In the genomic region with DNA sequence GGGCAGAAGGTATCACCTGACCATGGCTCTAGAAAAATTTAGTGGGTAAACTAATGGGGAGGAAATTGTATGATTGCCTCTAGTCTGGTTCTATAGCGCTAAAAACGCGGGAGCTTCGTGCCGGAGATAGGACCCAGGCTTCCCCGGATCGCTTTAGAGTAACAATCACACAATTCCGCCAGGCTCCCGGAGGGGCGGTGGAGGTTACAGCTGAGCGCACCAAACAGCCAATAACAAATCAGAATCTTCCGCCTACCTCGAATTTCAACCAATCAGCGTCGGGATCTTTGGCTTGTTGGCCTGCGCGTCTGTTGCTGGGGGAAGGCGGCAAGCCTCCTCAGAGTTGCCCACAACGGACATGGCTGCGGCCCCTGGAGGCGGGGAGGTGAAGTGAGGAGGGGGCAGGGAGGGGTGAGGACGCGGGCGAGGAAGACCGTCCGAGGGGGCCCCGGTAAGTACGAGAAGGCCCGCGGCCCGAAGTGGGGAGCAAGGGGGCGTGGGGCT, we compare ENCODE assay signal across 8 mouse cellular contexts. TPM values are rescaled to one million over a fixed set of nuclear protein-coding genes. Genes with fewer than 3 reads are reported as not detected.
DNase-seq lines count a peak whose midpoint lies in the region; ATAC-seq and TF ChIP-seq lines count a peak whose summit lies in the region.

Gene Tmem94, plus strand, starts transcription at position 331 of the 504 bp plus-strand sequence.

- peak; percentile 99 for DNase-seq in CD8-positive naive resting alpha-beta T cell, adult 2 months (ENCODE audit: low read depth in 2 of 2, low spot score in 2 of 2)
- DNase-seq in c-Kit-positive CD71-negative TER-119-negative erythroid progenitor cells, embryonic 14.5 days (ENCODE audit: low read depth), result peak; percentile 99
- DNase-seq in forebrain, embryonic 10.5 days (ENCODE audit: extremely low spot score, low spot score), result peak; percentile 99
- peak; percentile 97 to 98 for DNase-seq in kidney, postnatal 25 days
- peak; percentile 98 to 99 (median 99) for DNase-seq in liver, embryonic 14.5 days (ENCODE audit: low read depth in 3 of 3, low spot score in 3 of 3)
- DNase-seq in neural tube, embryonic 11.5 days (ENCODE audit: low spot score), result peak; percentile 99
- peak; percentile 96 for DNase-seq in stomach, postnatal 0 days (ENCODE audit: low spot score)

- peak; percentile 60 for TF ChIP-seq CTCF in liver, embryonic 14.5 days (IDR thresholded peaks at IDR 0.05; ENCODE audit: low read depth)
- peak; percentile 58 for TF ChIP-seq CTCF in stomach, postnatal 0 days (IDR thresholded peaks at IDR 0.05; ENCODE audit: low read depth)

- TF ChIP-seq EP300 in liver, embryonic 14.5 days (IDR thresholded peaks at IDR 0.05; ENCODE audit: low read depth), result peak; percentile 85
- peak; percentile 98 for TF ChIP-seq EP300 in stomach, postnatal 0 days (optimal IDR thresholded peaks at IDR 0.05)

- H3K27me3 ChIP-seq in forebrain, embryonic 10.5 days (ENCODE audit: poor library complexity, severe bottlenecking), result no peaks in the 10 kb centered on the region
- no peaks in the 10 kb centered on the region for H3K27me3 ChIP-seq in heart, embryonic 15.5 days
- H3K27me3 ChIP-seq in liver, embryonic 14.5 days (ENCODE audit: control insufficient read depth, insufficient read depth, low read length), result no peaks in the 10 kb centered on the region
- H3K27me3 ChIP-seq in neural tube, embryonic 11.5 days (ENCODE audit: control insufficient read depth, insufficient read depth, low read length), result no peaks in the 10 kb centered on the region
- no peaks in the 10 kb centered on the region for H3K27me3 ChIP-seq in stomach, postnatal 0 days (ENCODE audit: control insufficient read depth, insufficient read depth, low read length)

- 0 out of 2 replicates have a peak, but pooled peaks cover 3% of the 10 kb centered on the region for H3K9me3 ChIP-seq in forebrain, embryonic 10.5 days
- no peaks in the 10 kb centered on the region for H3K9me3 ChIP-seq in heart, embryonic 15.5 days (replicated peaks)
- no peaks in the 10 kb centered on the region for H3K9me3 ChIP-seq in liver, embryonic 14.5 days (ENCODE audit: control insufficient read depth, low read length)
- H3K9me3 ChIP-seq in neural tube, embryonic 11.5 days (ENCODE audit: control insufficient read depth, low read length), result no peaks in the 10 kb centered on the region
- no peaks in the 10 kb centered on the region for H3K9me3 ChIP-seq in stomach, postnatal 0 days (ENCODE audit: control insufficient read depth, low read length)

- peak within 1 kb of the TSS; percentile 91 for H3K4me3 ChIP-seq in forebrain, embryonic 10.5 days
- peak within 1 kb of the TSS; percentile 60 for H3K4me3 ChIP-seq in heart, embryonic 15.5 days
- peak within 1 kb of the TSS; percentile 90 to 91 for H3K4me3 ChIP-seq in liver, embryonic 14.5 days (ENCODE audit: insufficient read depth in 1 of 2, low read depth in 2 of 2, low read length in 2 of 2)
- peak within 1 kb of the TSS; percentile 81 for H3K4me3 ChIP-seq in neural tube, embryonic 11.5 days (ENCODE audit: low read depth, low read length)
- peak within 1 kb of the TSS; percentile 84 for H3K4me3 ChIP-seq in stomach, postnatal 0 days (ENCODE audit: low read depth, low read length)

- peaks cover 17% of the 10 kb centered on the region for H3K36me3 ChIP-seq in forebrain, embryonic 10.5 days (replicated peaks)
- no peaks in the 10 kb centered on the region for H3K36me3 ChIP-seq in heart, embryonic 15.5 days
- no peaks in the 10 kb centered on the region for H3K36me3 ChIP-seq in liver, embryonic 14.5 days (replicated peaks; ENCODE audit: control insufficient read depth, insufficient read depth, low read depth)
- H3K36me3 ChIP-seq in neural tube, embryonic 11.5 days (ENCODE audit: control insufficient read depth, insufficient read depth, low read length), result no peaks in the 10 kb centered on the region
- H3K36me3 ChIP-seq in stomach, postnatal 0 days (ENCODE audit: control insufficient read depth, insufficient read depth, low read length), result no peaks in the 10 kb centered on the region

- peak within 1 kb of the TSS; percentile 99 for H3K27ac ChIP-seq in forebrain, embryonic 10.5 days
- peak within 1 kb of the TSS; percentile 97 for H3K27ac ChIP-seq in heart, embryonic 15.5 days
- H3K27ac ChIP-seq in liver, embryonic 14.5 days, result peak within 1 kb of the TSS; percentile 84
- H3K27ac ChIP-seq in neural tube, embryonic 11.5 days (ENCODE audit: low read depth, low read length), result peak within 1 kb of the TSS; percentile 80
- peak within 1 kb of the TSS; percentile 93 for H3K27ac ChIP-seq in stomach, postnatal 0 days (replicated peaks)

- ATAC-seq in heart, embryonic 15.5 days (replicated peaks; ENCODE audit: insufficient number of reproducible peaks, insufficient read depth, low FRiP score, low read depth), result peak; percentile 95
- peak; percentile 93 for ATAC-seq in liver, embryonic 14.5 days (ENCODE audit: insufficient read depth)
- peak; percentile 94 for ATAC-seq in neural tube, embryonic 11.5 days (ENCODE audit: insufficient read depth, low FRiP score, low TSS enrichment)
- ATAC-seq in stomach, postnatal 0 days (ENCODE audit: low FRiP score, low TSS enrichment), result peak; percentile 96

- under 1% methylated on average over 32 of the region's 32 CpGs for WGBS in forebrain, embryonic 10.5 days
- WGBS in heart, embryonic 15.5 days, result under 1% methylated on average over 32 of the region's 32 CpGs
- under 1% methylated on average over 32 of the region's 32 CpGs for WGBS in liver, embryonic 14.5 days (ENCODE audit: insufficient replicate concordance)
- WGBS in neural tube, embryonic 11.5 days, result under 1% methylated on average over 30 of the region's 32 CpGs
- under 1% methylated on average over 32 of the region's 32 CpGs for WGBS in stomach, postnatal 0 days

- peaks cover 41% of the 10 kb centered on the region for H3K4me1 ChIP-seq in forebrain, embryonic 10.5 days
- peaks cover 35% of the 10 kb centered on the region for H3K4me1 ChIP-seq in heart, embryonic 15.5 days (replicated peaks)
- peaks cover 12 to 26% of the 10 kb centered on the region in 2 experiments; a peak in 3 of 4 replicates for H3K4me1 ChIP-seq in liver, embryonic 14.5 days (replicated peaks; ENCODE audit: control insufficient read depth in 2 of 2, insufficient read depth in 2 of 2, low read length in 1 of 2)
- peaks cover 10% of the 10 kb centered on the region; the same call in 1 of the 2 replicates for H3K4me1 ChIP-seq in neural tube, embryonic 11.5 days (ENCODE audit: control insufficient read depth, insufficient read depth, low read length)
- 0 out of 2 replicates have a peak, but pooled peaks cover 3% of the 10 kb centered on the region for H3K4me1 ChIP-seq in stomach, postnatal 0 days (replicated peaks; ENCODE audit: control insufficient read depth, insufficient read depth)

- peak within 1 kb of the TSS; percentile 77 for H3K9ac ChIP-seq in heart, embryonic 15.5 days
- peak within 1 kb of the TSS; percentile 93 for H3K9ac ChIP-seq in liver, embryonic 14.5 days (replicated peaks)
- peak within 1 kb of the TSS; percentile 97 for H3K9ac ChIP-seq in neural tube, embryonic 11.5 days (ENCODE audit: low read length)
- peak within 1 kb of the TSS; percentile 92 for H3K9ac ChIP-seq in stomach, postnatal 0 days (ENCODE audit: low read length)

- H3K4me2 ChIP-seq in heart, embryonic 15.5 days, result peak within 1 kb of the TSS; percentile 80
- peak within 1 kb of the TSS; percentile 86 for H3K4me2 ChIP-seq in liver, embryonic 14.5 days (ENCODE audit: low read depth)
- H3K4me2 ChIP-seq in neural tube, embryonic 11.5 days (ENCODE audit: low read depth), result peak within 1 kb of the TSS; percentile 84
- peak within 1 kb of the TSS; percentile 79 for H3K4me2 ChIP-seq in stomach, postnatal 0 days (replicated peaks; ENCODE audit: low read depth)

RNA-seq across cellular contexts. Expression of gene Tmem94, which starts in this region (rescaled TPM):
- polyA plus RNA-seq in forebrain, embryonic 10.5 days (2016; fragmentation: Nextera tagmentation; extraction: Ambion mirVana), result 36.8 and 38.1 TPM in 2 replicates
- 36.7 and 38.8 TPM in 2 replicates for polyA plus RNA-seq in heart, embryonic 15.5 days (2015; fragmentation: Nextera tagmentation; extraction: Ambion mirVana)
- polyA plus RNA-seq in liver, embryonic 14.5 days (2012; rRNA removed), result 11.0 and 13.8 TPM in 2 replicates
- polyA plus RNA-seq in liver, embryonic 14.5 days (2014; fragmentation: Nextera tagmentation; extraction: Ambion mirVana), result 3.7 and 6.1 TPM in 2 replicates
- 18.6 and 19.0 TPM in 2 replicates for polyA plus RNA-seq in neural tube, embryonic 11.5 days (2014; fragmentation: Nextera tagmentation; extraction: Ambion mirVana)
- 8.2 and 10.0 TPM in 2 replicates for polyA plus RNA-seq in stomach, postnatal 0 days (2015; fragmentation: Nextera tagmentation; extraction: Ambion mirVana)

Comparison
In these comparisons a context has a peak if more than half of its experiments do, and no peak if none do; other contexts are left out.
1. Peak in every context shown above with its lines: DNase-seq, ATAC-seq, H3K4me3 ChIP-seq and H3K27ac ChIP-seq.